Mouse (Mus musculus) midbrain, embryonic 12.5 days (tissue): ENCODE results near the gene Creb3l2. TPM values are rescaled to one million over a fixed set of nuclear protein-coding genes. Genes with fewer than 3 reads are reported as not detected.

Experiments used
- ATAC-seq: fragments of 200-750 bp; cut with Nextera tagmentation; 2 replicates; pipeline ENCODE4 v1.8.0; 2017; ENCODE audit warnings: low read depth, moderate TSS enrichment, moderate library complexity; ENCODE audit not compliant: low FRiP score
- H3K27ac ChIP-seq: fragments of 300-500 bp; sonication (generic); replicated peaks from 2 replicates; pipeline ENCODE4 v1.5.1; 2016; ENCODE audit warnings: mild to moderate bottlenecking
- H3K27me3 ChIP-seq: fragments of 300-500 bp; sonication (generic); 2 replicates; pipeline ENCODE4 v1.6.1; 2016; ENCODE audit warnings: mild to moderate bottlenecking
- H3K36me3 ChIP-seq: fragments of 300-500 bp; sonication (generic); 2 replicates; pipeline ENCODE4 v1.6.1; 2016
- H3K4me1 ChIP-seq: fragments of 300-500 bp; sonication (generic); 2 replicates; pipeline ENCODE4 v1.6.1; 2016
- H3K4me2 ChIP-seq: fragments of 300-500 bp; sonication (generic); replicated peaks from 2 replicates; pipeline ENCODE4 v1.6.1; 2016; ENCODE audit warnings: mild to moderate bottlenecking, moderate library complexity
- H3K4me3 ChIP-seq: fragments of 300-500 bp; sonication (generic); 2 replicates; pipeline ENCODE4 v1.5.1; 2016; ENCODE audit warnings: mild to moderate bottlenecking
- H3K9ac ChIP-seq: fragments of 300-500 bp; sonication (generic); replicated peaks from 2 replicates; pipeline ENCODE4 v1.6.1; 2016; ENCODE audit warnings: mild to moderate bottlenecking, moderate library complexity
- H3K9me3 ChIP-seq: fragments of 300-500 bp; sonication (generic); 2 replicates; pipeline ENCODE4 v1.6.1; 2016; ENCODE audit warnings: mild to moderate bottlenecking
- WGBS: fragments of 180-500 bp; shearing (Covaris S2); methylation state at CpG from one replicate; pipeline ENCODE4 v1.1.7; 2016; 5-methylcytosine and 5-hydroxymethylcytosine counted together
- polyA plus RNA-seq: library from polyadenylated mRNA; unstranded; fragments of >200 nt; fragmentation: Nextera tagmentation; extraction: Ambion mirVana; gene quantifications from 2 replicates; pipeline ENCODE4 v1.2.1, GENCODE M21; 2016

Gene Creb3l2
- polyA plus RNA-seq, 1 experiment from 2014 or later = 7.2 TPM

DNA sequence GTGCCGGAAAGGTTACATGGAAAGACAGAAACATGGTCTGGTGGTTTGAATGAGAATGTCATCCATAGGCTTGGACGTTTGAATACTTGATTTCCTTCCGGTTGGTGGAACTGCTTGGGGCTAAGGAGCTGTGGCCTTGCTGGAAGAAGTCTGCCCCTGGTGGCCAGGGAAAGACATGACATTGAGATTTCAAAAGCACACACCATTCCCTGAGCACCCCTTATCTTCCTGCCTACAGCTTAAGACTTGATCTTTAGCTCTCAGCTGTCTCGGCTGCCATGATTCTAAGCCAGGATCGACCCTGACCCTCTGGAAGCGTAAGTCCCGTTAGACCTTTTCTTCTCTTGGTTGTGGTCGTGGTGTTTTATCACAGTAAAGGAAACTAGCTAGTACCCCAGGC lies 77.6 kb downstream of the Creb3l2 start:
- Histone ChIP-seq H3K27me3 (peaks cover 3% of the 10 kb centered on the region; the same call in 1 of the 2 replicates), H3K9me3 (no peaks in the 10 kb centered on the region), H3K9ac (no peak overlapping the region), H3K4me2 (no peak overlapping the region), H3K4me3 (no peak overlapping the region), H3K27ac (no peak overlapping the region), H3K4me1 (peaks cover 16% of the 10 kb centered on the region), H3K36me3 (no peaks in the 10 kb centered on the region)
- WGBS = 94% methylated on average over 8 of the region's 8 CpGs
- ATAC-seq = no peak

DNA sequence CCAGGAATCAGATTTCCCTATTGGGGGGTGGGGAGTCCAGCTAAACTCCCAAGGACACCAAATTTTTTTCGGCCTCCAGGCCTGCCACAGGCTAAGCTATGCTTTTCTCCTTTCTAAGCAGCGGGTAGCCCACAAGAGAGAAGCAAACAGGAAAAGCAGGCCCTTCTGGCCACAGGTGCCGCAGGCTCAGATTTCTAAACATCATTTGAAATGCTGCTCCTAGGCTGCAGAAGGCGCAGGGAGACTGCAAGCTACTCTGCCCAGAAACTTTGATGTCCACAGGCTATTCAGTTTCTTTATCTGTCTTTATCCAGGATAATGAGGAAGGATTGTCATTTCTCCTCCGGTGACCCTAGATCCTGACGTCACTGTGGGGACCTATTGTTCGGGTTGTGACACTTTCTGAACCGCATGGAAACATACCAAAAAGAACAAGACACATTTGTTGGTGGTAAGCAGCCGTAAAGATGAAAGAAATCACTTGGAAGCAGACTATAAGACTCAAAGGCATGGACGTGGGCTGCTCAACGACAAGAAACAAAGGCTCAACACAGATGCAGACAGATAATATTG lies 81.0 kb downstream of the Creb3l2 start:
- Histone ChIP-seq H3K27me3 (peaks cover 3% of the 10 kb centered on the region; the same call in 1 of the 2 replicates), H3K9me3 (no peaks in the 10 kb centered on the region), H3K4me3 (no peak overlapping the region), H3K9ac (no peak overlapping the region), H3K27ac (no peak overlapping the region; the same call in 1 of the 2 replicates), H3K4me2 (no peak overlapping the region), H3K4me1 (peaks cover 22% of the 10 kb centered on the region), H3K36me3 (no peaks in the 10 kb centered on the region)
- WGBS = 14% methylated on average over 11 of the region's 11 CpGs
- no peak for ATAC-seq

DNA sequence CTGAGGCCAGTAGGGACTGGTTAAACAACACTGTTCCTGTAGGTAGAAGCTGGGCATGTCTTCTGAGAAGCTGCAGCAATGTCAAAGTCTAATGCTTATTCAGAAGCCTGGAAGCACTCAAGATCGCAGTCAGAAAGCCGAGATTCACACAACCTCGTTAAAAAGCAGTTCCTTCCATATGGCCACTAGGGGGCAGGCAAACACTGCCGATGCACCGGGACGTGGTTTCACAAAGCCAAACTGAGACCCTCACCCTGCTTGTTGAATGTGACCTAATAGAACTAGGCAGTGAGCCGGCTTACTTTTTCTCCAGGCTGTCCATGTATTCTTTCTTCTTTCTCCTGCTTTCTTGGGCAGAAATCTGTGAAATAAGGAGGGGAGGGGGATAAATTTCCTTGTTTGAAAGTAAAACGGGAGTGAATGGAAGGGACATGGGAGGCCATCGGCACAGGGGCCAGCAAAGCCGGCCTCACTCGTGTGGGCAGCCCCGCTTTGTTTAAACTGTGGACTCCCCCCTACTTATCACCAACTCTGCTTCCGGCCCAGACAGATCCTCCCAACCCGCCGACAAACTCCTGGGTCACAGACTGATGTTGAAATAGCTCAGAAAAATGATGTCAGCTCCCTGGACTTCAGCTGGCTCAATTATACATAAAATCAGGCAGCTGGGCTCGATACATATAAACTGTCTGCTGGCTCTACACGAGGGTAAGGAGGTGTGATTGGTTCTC lies 87.3 kb downstream of the Creb3l2 start:
- 0 out of 2 replicates have a peak overlapping the region, but pooled peaks have one; percentile 23 for H3K4me2 ChIP-seq
- H3K36me3 ChIP-seq = no peaks in the 10 kb centered on the region
- H3K4me3 ChIP-seq = no peak overlapping the region
- no peaks in the 10 kb centered on the region for H3K9me3 ChIP-seq
- H3K9ac ChIP-seq = no peak overlapping the region
- peaks cover 8% of the 10 kb centered on the region for H3K4me1 ChIP-seq
- 0 out of 2 replicates have a peak, but pooled peaks cover 7% of the 10 kb centered on the region for H3K27me3 ChIP-seq
- H3K27ac ChIP-seq = no peak overlapping the region
- peak; percentile 64; the same call in 1 of the 2 replicates for ATAC-seq
- WGBS = 31% methylated on average over 17 of the region's 17 CpGs

DNA sequence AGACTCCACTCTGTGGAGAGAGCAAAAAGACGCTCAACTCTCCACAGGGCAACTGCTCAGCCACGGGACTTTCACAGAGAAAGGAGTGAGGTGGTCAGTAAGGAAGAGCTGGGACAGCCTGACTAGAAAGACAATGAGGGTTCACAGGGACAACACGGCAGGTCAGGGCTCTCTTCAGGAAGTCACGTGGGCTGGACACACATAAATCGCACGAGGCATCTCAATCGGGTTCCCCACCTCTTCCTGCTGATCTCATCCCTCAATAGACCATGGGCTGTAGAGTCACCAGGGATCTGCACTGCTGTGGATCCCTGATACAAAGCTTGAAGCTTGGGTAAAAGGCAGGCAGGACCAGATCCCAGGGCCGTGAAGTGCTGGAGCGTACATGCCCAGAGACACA lies 88.3 kb downstream of the Creb3l2 start:
- no peaks in the 10 kb centered on the region for H3K36me3 ChIP-seq
- peaks cover 4% of the 10 kb centered on the region; the same call in 1 of the 2 replicates for H3K4me1 ChIP-seq
- H3K4me2 ChIP-seq = no peak overlapping the region
- no peak for ATAC-seq
- no peak overlapping the region for H3K4me3 ChIP-seq
- no peak overlapping the region for H3K9ac ChIP-seq
- H3K9me3 ChIP-seq = no peaks in the 10 kb centered on the region
- no peak overlapping the region for H3K27ac ChIP-seq
- 91% methylated on average over 9 of the region's 9 CpGs for WGBS
- 0 out of 2 replicates have a peak, but pooled peaks cover 7% of the 10 kb centered on the region for H3K27me3 ChIP-seq

DNA sequence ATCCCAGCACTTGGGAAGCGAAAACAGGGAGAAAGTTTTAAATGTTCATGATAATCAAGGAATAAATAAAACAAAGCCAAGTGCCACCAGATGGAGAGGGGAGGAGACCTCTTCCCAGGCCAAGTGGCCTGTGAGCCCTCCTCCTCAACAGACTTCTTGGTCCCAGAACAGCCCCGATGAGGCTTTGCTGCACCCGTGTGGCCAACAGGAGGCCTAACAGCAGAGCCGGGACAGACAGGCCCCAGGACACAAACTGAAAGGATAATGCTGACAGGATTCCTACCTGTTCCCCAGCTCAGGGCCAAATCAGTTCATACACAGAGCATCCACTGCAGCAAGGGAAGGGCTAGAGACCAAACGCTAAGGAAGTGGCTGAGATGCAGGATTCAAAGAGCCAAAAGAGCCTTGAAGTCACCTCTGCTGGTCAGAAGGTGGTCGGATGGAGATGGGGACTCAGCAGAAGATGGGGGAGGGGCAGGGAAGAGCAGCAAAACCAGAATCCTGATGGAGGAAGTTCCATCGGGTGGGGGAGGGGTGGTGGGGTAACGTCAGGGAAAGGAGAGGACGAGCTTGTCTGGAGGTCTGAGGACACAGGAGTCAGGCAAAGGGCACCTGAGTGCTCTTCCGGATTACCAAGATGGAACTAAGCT lies 90.1 kb downstream of the Creb3l2 start:
- peak; percentile 73; the same call in 1 of the 2 replicates for ATAC-seq
- Histone ChIP-seq H3K4me1 (no peaks in the 10 kb centered on the region), H3K9me3 (no peaks in the 10 kb centered on the region), H3K4me3 (no peak overlapping the region), H3K9ac (no peak overlapping the region), H3K27me3 (0 out of 2 replicates have a peak, but pooled peaks cover 7% of the 10 kb centered on the region), H3K4me2 (no peak overlapping the region), H3K27ac (no peak overlapping the region), H3K36me3 (no peaks in the 10 kb centered on the region)
- WGBS = 23% methylated on average over 10 of the region's 10 CpGs

DNA sequence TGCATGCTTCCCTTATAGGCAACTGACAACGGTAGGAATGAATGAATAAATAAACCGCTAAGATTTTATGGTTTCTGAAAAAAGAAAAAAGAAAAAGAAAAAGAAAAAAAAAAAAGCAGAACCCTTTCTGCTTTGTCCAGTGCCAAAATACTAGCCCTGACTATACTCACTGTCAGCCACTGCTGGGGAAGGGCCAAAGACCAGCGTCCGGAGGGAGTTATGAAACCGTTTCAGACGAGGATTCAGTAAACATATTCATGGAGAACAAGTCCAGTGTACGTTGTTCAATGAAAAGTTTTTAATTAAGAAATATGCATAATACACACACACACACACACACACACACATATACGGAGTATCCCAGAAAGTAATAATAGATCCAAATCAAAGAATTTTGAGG lies 91.6 kb downstream of the Creb3l2 start:
- Histone ChIP-seq H3K27ac (no peak overlapping the region), H3K27me3 (0 out of 2 replicates have a peak, but pooled peaks cover 7% of the 10 kb centered on the region), H3K4me3 (no peak overlapping the region), H3K9me3 (no peaks in the 10 kb centered on the region), H3K4me2 (no peak overlapping the region), H3K9ac (no peak overlapping the region), H3K4me1 (no peaks in the 10 kb centered on the region), H3K36me3 (no peaks in the 10 kb centered on the region)
- WGBS = 92% methylated on average over 8 of the region's 8 CpGs
- no peak for ATAC-seq

DNA sequence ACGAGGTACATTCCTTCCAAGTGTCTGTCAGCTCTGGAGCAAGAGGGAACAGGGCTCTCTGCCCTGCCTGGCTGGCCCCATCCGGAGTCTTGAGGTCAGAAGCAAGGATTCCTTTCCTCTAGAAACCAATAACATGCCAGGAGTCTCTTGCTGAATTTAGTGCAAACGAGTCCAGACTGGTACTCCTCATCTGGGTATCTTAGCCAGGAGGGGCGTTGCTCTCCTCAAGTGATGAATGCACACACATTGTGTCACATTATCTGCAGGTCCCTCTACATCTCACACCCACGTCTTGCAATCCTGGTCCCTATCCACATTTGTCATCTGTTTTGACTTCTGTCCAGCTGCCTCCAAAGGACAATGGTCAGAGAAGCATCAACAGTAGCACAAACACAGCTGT lies 94.3 kb downstream of the Creb3l2 start:
- 87% methylated on average over 5 of the region's 5 CpGs for WGBS

DNA sequence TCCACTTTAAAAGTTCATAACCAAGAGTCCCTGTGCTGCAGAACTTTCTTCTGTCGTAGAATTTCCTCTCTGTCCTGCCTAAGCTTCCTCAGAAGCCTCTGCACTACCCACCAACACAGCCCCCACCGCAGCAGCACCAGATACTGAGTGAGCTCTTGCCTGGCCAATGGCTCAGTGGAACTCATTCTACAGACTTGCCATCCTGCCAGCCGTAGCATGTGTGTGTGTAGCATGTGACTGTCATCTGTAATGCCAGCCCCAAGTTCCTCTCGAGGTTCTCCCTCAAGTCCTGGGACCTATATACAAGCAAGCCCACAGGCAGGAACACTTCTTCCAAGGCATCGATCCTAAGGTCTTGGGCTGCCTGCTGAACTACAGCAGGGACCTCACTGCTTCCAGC lies 103.9 kb downstream of the Creb3l2 start:
- 94% methylated on average over 5 of the region's 5 CpGs for WGBS
- H3K4me2 ChIP-seq = no peak overlapping the region
- H3K36me3 ChIP-seq = no peaks in the 10 kb centered on the region
- ATAC-seq = no peak
- no peak overlapping the region for H3K9ac ChIP-seq
- H3K27me3 ChIP-seq = no peaks in the 10 kb centered on the region
- H3K4me3 ChIP-seq = no peak overlapping the region
- no peak overlapping the region for H3K27ac ChIP-seq
- peaks cover 13% of the 10 kb centered on the region for H3K4me1 ChIP-seq
- no peaks in the 10 kb centered on the region for H3K9me3 ChIP-seq

More for the DNA sequence above, 94.3 kb downstream of the Creb3l2 start:
- Histone ChIP-seq H3K27me3 (no peaks in the 10 kb centered on the region), H3K4me2 (no peak overlapping the region), H3K36me3 (no peaks in the 10 kb centered on the region), H3K4me1 (no peaks in the 10 kb centered on the region), H3K9me3 (no peaks in the 10 kb centered on the region), H3K9ac (no peak overlapping the region), H3K4me3 (no peak overlapping the region), H3K27ac (no peak overlapping the region)
- no peak for ATAC-seq

DNA sequence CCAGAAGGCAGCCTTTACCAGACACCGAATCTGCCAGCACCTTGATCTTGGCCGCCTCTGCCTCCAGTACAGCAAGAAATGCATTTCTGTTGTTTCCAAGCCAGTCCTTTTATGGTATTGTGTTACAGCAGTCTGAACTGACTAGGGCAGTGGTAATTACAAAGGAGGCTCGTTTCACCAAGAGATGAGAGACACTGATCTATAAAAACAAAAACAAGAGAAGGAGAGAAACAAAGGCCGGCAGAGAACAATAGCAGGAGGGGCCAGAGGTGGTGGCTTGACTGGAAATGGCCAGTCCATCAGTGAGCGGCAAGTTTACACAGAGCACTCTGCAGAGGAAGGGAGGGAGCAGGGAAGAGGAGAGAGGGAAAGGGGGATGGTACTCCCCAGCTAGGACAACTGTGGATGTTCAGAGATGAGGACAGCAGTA lies 105.1 kb downstream of the Creb3l2 start:
- Histone ChIP-seq H3K4me1 (peaks cover 13% of the 10 kb centered on the region), H3K4me2 (no peak overlapping the region), H3K27ac (0 out of 2 replicates have a peak overlapping the region, but pooled peaks have one; percentile 20), H3K36me3 (no peaks in the 10 kb centered on the region), H3K9ac (0 out of 2 replicates have a peak overlapping the region, but pooled peaks have one; percentile 20), H3K9me3 (no peaks in the 10 kb centered on the region), H3K4me3 (no peak overlapping the region), H3K27me3 (no peaks in the 10 kb centered on the region)
- peak; percentile 68; the same call in 1 of the 2 replicates for ATAC-seq
- WGBS = 12% methylated on average over 5 of the region's 5 CpGs

DNA sequence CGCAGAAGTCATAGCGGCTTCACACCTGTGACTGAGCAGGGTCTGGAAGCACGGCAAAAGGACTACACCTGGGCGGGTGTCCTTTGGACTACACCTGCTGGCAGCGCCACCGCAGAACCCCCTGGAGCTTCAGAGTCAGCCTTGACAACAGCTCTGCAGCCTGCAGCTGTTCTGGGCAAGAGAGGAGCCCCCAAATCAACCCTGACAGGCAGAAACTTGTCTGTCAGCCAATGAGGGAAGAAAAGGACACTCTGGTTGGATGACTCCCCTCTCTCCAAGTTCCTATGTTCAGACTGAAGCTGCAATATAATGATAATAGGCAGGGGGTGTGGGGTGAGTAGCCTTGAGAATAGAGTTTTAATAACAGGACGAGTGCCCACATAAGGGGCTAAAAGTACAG lies 105.6 kb downstream of the Creb3l2 start:
- ATAC-seq = 0 out of 2 replicates have a peak, but pooled peaks have one; percentile 19
- Histone ChIP-seq H3K4me2 (no peak overlapping the region), H3K36me3 (no peaks in the 10 kb centered on the region), H3K9me3 (no peaks in the 10 kb centered on the region), H3K27ac (0 out of 2 replicates have a peak overlapping the region, but pooled peaks have one; percentile 20), H3K9ac (no peak overlapping the region), H3K4me1 (peaks cover 13% of the 10 kb centered on the region), H3K27me3 (no peaks in the 10 kb centered on the region), H3K4me3 (no peak overlapping the region)
- WGBS = 61% methylated on average over 7 of the region's 7 CpGs

DNA sequence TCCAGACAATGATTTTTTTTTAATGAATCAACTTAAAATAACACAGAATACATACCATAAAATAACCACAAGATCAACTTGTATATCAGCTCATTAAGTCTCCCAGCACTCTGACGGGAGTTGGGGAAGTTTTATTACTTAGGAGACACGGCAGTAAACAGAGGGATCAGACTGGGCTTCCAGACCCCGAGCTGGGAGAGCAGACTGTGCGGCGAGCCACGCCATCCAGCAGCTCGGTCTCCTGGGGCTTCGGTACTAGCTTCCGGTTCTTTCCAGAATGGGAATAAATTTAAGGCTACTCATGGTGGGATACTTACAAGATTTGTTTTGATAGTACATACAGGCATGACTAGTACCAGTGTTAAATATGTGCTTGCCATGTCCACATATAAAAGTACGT lies 109.1 kb downstream of the Creb3l2 start:
- Histone ChIP-seq H3K4me1 (peaks cover 26% of the 10 kb centered on the region), H3K9ac (no peak overlapping the region), H3K36me3 (no peaks in the 10 kb centered on the region), H3K27ac (no peak overlapping the region), H3K4me3 (no peak overlapping the region), H3K27me3 (no peaks in the 10 kb centered on the region), H3K4me2 (no peak overlapping the region), H3K9me3 (no peaks in the 10 kb centered on the region)
- ATAC-seq = no peak
- WGBS = 82% methylated on average over 10 of the region's 10 CpGs
